Mouse (Mus musculus) heart, embryonic 15.5 days (tissue): ENCODE measurements around the gene Zic5. TPM values are rescaled to one million over a fixed set of nuclear protein-coding genes. Genes with fewer than 3 reads are reported as not detected.
"Not testable (repeated sequence)": the region's sequence is repeated elsewhere in the genome, so short reads cannot be mapped to it uniquely, and the experiment has no call there.

ENCODE experiments used
- ATAC-seq: fragments of 200-750 bp; cut with Nextera tagmentation; replicated peaks from 2 replicates; pipeline ENCODE4 v1.8.0; 2017; ENCODE audit warnings: low read depth, moderate TSS enrichment; ENCODE audit not compliant: insufficient number of reproducible peaks, insufficient read depth, low FRiP score
- H3K27ac ChIP-seq: fragments of 300-500 bp; sonication (generic); 2 replicates; pipeline ENCODE4 v1.5.1; 2015; ENCODE audit warnings: mild to moderate bottlenecking, inconsistent platforms
- H3K27me3 ChIP-seq: fragments of 300-500 bp; sonication (generic); 2 replicates; pipeline ENCODE4 v1.6.1; 2015; ENCODE audit warnings: inconsistent platforms
- H3K36me3 ChIP-seq: fragments of 300-500 bp; sonication (generic); 2 replicates; pipeline ENCODE4 v1.6.1; 2015; ENCODE audit warnings: mild to moderate bottlenecking, inconsistent platforms
- H3K4me1 ChIP-seq: fragments of 300-500 bp; sonication (generic); replicated peaks from 2 replicates; pipeline ENCODE4 v1.6.1; 2015; ENCODE audit warnings: inconsistent platforms
- H3K4me2 ChIP-seq: fragments of 300-500 bp; sonication (generic); 2 replicates; pipeline ENCODE4 v1.6.1; 2015; ENCODE audit warnings: inconsistent platforms, mild to moderate bottlenecking, moderate library complexity
- H3K4me3 ChIP-seq: fragments of 300-500 bp; sonication (generic); 2 replicates; pipeline ENCODE4 v1.5.1; 2015; ENCODE audit warnings: mild to moderate bottlenecking, inconsistent platforms
- H3K9ac ChIP-seq: fragments of 300-500 bp; sonication (generic); 2 replicates; pipeline ENCODE4 v1.6.1; 2015; ENCODE audit warnings: mild to moderate bottlenecking, inconsistent platforms
- H3K9me3 ChIP-seq: fragments of 300-500 bp; sonication (generic); replicated peaks from 2 replicates; pipeline ENCODE4 v1.6.1; 2016; ENCODE audit warnings: inconsistent platforms
- WGBS: fragments of 180-500 bp; shearing (Covaris S2); methylation state at CpG from one replicate; pipeline ENCODE4 v1.1.7; 2015; ENCODE audit warnings: mixed read lengths; 5-methylcytosine and 5-hydroxymethylcytosine counted together
- polyA plus RNA-seq: library from polyadenylated mRNA; unstranded; fragments of >200 nt; fragmentation: Nextera tagmentation; extraction: Ambion mirVana; gene quantifications from 2 replicates; pipeline ENCODE4 v1.2.1, GENCODE M21; 2015

Zic5 gene
- polyA plus RNA-seq, 1 experiment from 2014 or later, result 0.06 TPM

DNA sequence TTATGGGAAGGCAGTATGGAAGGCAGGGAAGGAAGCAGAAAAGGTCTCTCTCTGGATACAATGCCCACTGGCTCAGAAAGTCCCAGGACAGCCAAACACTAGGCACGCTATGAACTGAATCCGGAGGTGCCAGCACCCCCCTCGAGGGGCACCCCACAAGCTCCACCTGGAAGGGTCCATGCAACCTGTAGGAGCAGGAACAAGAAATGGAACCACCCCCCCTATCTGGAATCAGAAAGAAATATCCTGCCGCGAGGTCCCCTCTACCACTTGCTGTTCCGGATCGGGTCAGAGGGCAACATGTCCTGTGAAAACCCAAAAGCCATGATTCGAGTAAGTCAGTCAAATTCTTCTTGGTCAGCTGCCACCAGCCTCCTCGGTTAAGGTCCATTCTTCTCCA, 3.5 kb downstream of the Zic5 start:
- H3K4me3 ChIP-seq, result no peak overlapping the region
- H3K4me2 ChIP-seq, result no peak overlapping the region
- H3K4me1 ChIP-seq, result peaks cover 25% of the 10 kb centered on the region
- no peaks in the 10 kb centered on the region for H3K9me3 ChIP-seq
- no peaks in the 10 kb centered on the region for H3K36me3 ChIP-seq
- no peak for ATAC-seq
- no peak overlapping the region for H3K27ac ChIP-seq
- WGBS, result 44% methylated on average over 9 of the region's 9 CpGs
- H3K27me3 ChIP-seq, result peaks cover 72% of the 10 kb centered on the region
- H3K9ac ChIP-seq, result no peak overlapping the region

DNA sequence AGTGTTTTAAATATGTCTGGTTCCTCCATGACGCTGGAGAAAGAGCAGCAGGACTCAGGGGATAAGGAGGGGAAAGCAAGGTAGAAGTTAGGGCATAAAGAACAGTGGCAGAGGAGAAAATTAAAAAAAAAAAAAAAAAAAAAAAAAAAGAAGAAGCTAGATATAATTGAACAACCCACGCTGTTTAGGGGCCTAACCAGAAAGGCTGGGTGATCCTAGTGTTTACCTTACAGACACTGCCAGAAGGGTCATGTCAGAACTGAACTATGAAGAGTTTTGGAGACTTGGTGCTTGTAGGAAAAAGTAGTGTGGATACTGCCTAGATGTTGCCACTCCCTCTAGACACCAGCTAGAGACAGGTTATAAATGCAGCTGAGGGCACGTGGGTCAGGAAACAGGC, 4.0 kb downstream of the Zic5 start:
- no peak overlapping the region for H3K27ac ChIP-seq
- H3K4me2 ChIP-seq, result no peak overlapping the region
- H3K4me3 ChIP-seq, result no peak overlapping the region
- H3K4me1 ChIP-seq, result peaks cover 25% of the 10 kb centered on the region
- ATAC-seq, result no peak
- H3K27me3 ChIP-seq, result peaks cover 68% of the 10 kb centered on the region
- no peak overlapping the region for H3K9ac ChIP-seq
- no peaks in the 10 kb centered on the region for H3K36me3 ChIP-seq
- WGBS, result 63% methylated on average over 3 of the region's 3 CpGs
- no peaks in the 10 kb centered on the region for H3K9me3 ChIP-seq

DNA sequence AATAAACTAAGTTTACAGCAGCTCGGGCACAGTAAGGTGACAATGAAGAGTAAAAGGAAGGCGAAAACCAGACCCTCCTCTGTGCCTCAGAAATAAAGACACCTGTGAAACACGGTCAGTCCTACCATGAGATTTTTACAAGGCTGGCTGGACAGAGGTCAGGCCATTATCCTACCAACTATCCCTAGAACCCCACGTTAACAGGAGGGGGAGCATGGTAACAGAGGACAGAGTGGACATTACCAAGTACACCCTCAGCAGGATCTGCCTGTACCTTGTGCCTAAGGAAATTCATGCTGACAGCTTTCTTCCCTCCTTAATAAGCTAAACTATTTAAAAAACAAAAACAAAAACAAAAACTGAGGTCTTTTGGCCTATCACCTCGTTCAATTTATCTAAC, 5.3 kb downstream of the Zic5 start:
- Histone ChIP-seq H3K4me1 (peaks cover 21% of the 10 kb centered on the region), H3K27ac (no peak overlapping the region), H3K4me2 (no peak overlapping the region), H3K27me3 (peaks cover 67% of the 10 kb centered on the region), H3K36me3 (no peaks in the 10 kb centered on the region), H3K9ac (no peak overlapping the region), H3K9me3 (no peaks in the 10 kb centered on the region), H3K4me3 (no peak overlapping the region)
- no peak for ATAC-seq
- 57% methylated on average over 5 of the region's 5 CpGs for WGBS

DNA sequence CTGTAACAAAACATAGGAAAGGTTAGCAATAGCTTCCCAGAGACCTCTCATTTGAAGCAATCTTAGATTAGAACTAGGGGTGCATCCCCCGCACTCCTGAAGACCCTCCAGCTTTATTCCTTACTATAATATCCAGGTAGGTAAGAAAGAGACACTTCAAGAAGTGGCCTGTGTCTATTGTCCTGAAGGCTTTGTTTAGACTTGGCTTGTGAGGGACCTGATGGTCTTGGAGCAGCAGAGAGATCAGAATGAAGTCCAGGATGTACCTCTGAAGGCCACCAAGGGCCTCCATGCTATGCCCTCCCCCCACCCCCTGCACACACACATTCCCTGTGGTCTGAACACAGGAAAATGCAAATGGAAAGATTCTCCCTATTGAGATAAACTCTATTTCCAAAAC, 5.7 kb downstream of the Zic5 start:
- 100% methylated on average over 1 of the region's 1 CpGs for WGBS

DNA sequence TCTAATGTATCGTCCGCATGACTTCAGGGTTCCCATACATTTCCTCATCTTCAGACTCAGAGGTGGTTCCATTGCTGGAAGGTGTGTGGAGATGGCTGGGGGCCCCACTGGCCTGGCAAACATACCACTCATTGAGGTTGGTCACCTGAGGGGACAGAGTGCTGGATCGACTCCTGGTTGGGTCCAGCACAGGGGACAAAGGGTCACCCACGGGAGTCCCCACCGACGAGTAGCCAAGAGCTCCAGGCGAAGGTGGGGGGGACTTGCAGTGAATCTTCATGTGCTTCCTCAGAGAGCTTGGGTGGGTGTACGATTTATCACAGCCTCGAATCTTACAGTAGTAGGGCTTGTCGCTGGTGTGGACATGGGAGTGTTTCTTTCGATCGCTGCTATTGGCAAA, 6.1 kb downstream of the Zic5 start:
- not testable (repeated sequence) for H3K4me2 ChIP-seq, H3K27ac ChIP-seq, H3K9me3 ChIP-seq, H3K4me3 ChIP-seq, ATAC-seq, H3K36me3 ChIP-seq, H3K9ac ChIP-seq
- WGBS, result 78% methylated on average over 11 of the region's 12 CpGs
- peaks cover 67% of the 10 kb centered on the region for H3K27me3 ChIP-seq
- H3K4me1 ChIP-seq, result peaks cover 12% of the 10 kb centered on the region

More for the DNA sequence above, 5.7 kb downstream of the Zic5 start:
- Histone ChIP-seq H3K4me2 (no peak overlapping the region), H3K4me3 (no peak overlapping the region), H3K9ac (no peak overlapping the region), H3K4me1 (peaks cover 17% of the 10 kb centered on the region), H3K27ac (no peak overlapping the region), H3K36me3 (no peaks in the 10 kb centered on the region), H3K27me3 (peaks cover 67% of the 10 kb centered on the region), H3K9me3 (no peaks in the 10 kb centered on the region)
- no peak for ATAC-seq

DNA sequence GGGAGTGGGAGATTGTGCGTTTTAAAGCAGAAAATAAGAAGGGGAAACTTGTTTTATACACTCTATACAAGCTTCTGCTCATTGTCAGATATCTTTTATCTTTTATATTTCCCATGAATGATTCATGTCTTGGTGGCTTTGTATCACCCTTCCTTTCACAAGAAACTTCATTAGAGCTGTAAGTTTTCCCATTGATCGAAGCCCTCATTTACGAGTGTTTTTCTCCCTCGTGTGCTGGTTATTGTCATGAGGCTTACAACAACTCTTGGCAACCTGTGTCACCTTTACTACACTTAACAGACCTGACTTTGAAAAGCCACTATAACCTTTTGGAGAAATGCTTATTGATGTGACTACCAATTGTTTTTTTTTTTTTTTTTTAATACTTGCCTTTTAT, 9.9 kb downstream of the Zic5 start:
- H3K9ac ChIP-seq, result no peak overlapping the region
- H3K4me2 ChIP-seq, result no peak overlapping the region
- H3K9me3 ChIP-seq, result no peaks in the 10 kb centered on the region
- WGBS, result 77% methylated on average over 4 of the region's 4 CpGs
- peaks cover 72% of the 10 kb centered on the region for H3K27me3 ChIP-seq
- peaks cover 14% of the 10 kb centered on the region for H3K4me1 ChIP-seq
- H3K4me3 ChIP-seq, result no peak overlapping the region
- no peaks in the 10 kb centered on the region for H3K36me3 ChIP-seq
- no peak overlapping the region for H3K27ac ChIP-seq
- ATAC-seq, result no peak

DNA sequence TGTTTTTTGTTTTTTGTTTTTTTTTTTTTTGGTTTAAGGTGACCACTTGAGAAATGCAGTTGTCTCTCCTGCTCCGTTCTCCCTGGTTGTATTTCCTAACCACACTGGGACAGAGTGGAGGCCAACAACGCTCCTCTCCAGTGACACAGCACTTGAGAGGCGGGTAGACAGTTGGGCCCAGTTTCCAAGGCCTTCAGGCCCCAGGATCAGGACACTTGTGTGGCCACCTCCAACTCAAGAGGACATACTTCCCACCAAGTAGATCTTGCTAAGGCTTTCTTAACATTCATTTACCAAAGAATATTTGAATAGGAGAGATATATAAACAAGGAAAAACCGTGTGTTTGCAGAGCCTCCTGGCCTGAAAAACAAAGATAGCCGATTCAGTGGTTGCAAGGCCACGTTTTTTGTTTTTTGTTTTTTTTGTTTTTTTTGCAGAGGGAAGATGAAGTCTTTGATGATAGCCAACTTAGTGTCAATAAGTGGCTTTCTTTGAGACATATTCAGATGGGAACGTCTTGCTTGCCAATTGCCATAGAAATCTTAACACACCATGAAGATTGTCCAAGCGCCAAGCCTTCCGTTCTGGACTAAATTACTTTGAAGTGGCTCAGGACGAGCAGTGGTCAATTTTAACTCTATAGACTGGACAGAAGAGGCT, 10.4 kb downstream of the Zic5 start:
- Histone ChIP-seq H3K4me3 (no peak overlapping the region), H3K27me3 (peaks cover 72% of the 10 kb centered on the region), H3K36me3 (no peaks in the 10 kb centered on the region), H3K27ac (no peak overlapping the region), H3K9me3 (no peaks in the 10 kb centered on the region), H3K4me1 (peaks cover 19% of the 10 kb centered on the region), H3K4me2 (no peak overlapping the region), H3K9ac (no peak overlapping the region)
- 79% methylated on average over 10 of the region's 10 CpGs for WGBS
- no peak for ATAC-seq

DNA sequence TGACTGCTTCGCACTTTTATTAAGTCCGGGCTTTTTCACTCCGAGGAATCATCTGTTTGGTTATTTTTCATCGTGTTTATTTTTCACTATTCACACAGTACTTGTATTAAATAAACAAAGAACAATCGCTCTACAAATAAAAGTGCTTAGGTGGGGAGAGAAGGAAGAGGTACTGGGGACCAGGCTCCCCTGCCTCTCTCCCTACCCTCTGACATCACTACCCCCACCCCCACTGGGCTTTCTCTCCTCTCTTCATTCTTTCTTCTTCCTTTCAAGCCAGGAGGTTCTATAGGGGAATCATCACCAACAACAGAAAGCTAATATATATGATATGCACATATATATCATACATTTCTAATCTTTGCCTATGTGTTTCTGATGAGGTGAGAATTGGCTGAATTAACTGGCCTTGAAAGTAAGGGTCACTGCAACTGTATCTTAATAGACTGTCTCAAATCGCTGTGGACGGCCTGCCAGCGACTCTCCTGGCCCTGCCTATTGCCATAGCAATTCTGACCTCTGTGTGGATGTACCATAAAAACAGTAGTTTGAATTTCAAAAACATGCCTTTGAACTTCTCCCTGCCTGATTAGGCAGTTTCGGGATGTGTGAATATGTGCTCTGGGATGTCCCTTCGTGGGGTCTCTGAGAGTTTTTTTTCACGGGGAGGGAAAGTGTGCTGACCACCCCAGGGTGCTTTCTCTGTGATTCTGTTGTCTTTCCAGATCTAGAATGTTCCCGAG, 11.3 kb downstream of the Zic5 start:
- Histone ChIP-seq H3K9ac (no peak overlapping the region), H3K27ac (no peak overlapping the region), H3K4me2 (peak overlapping the region; percentile 56), H3K27me3 (peaks cover 76% of the 10 kb centered on the region), H3K9me3 (no peaks in the 10 kb centered on the region), H3K4me1 (peaks cover 20% of the 10 kb centered on the region), H3K36me3 (no peaks in the 10 kb centered on the region), H3K4me3 (peak overlapping the region; percentile 28)
- no peak for ATAC-seq
- WGBS, result 26% methylated on average over 12 of the region's 12 CpGs

DNA sequence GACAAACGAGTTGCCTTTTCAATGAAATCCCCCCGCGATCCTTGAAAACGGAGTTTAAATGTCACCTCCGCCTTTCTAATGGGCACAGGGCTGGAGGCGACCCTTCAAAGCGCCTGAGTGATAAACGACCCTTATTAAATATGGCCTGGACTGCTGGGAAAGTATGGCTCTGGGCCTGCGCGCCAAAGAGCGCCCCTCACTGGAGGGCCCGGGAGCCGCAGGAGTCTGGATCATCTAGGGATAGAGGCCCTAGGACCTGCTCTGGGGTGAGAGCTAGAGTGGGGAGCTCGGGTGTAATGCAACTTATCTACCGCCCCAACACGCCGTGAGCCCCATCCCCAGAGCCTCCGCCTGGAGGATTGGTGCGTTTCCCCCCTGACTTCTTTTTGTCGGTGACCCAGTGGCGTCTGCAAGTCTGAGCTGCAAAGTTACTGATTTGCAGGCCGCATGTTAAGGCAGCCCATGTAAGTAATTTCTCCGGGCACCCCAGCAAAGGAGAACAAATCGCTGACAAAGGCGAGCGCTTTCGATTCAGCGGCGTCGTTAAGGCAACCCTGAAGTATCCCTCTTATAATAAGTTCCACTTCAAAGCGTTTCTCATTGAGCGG, 12.0 kb downstream of the Zic5 start:
- Histone ChIP-seq H3K4me2 (peak overlapping the region; percentile 56), H3K4me1 (peaks cover 20% of the 10 kb centered on the region), H3K36me3 (no peaks in the 10 kb centered on the region), H3K9me3 (no peaks in the 10 kb centered on the region), H3K4me3 (peak overlapping the region; percentile 28), H3K9ac (no peak overlapping the region), H3K27me3 (peaks cover 80% of the 10 kb centered on the region), H3K27ac (no peak overlapping the region)
- 12% methylated on average over 32 of the region's 32 CpGs for WGBS
- ATAC-seq, result no peak

DNA sequence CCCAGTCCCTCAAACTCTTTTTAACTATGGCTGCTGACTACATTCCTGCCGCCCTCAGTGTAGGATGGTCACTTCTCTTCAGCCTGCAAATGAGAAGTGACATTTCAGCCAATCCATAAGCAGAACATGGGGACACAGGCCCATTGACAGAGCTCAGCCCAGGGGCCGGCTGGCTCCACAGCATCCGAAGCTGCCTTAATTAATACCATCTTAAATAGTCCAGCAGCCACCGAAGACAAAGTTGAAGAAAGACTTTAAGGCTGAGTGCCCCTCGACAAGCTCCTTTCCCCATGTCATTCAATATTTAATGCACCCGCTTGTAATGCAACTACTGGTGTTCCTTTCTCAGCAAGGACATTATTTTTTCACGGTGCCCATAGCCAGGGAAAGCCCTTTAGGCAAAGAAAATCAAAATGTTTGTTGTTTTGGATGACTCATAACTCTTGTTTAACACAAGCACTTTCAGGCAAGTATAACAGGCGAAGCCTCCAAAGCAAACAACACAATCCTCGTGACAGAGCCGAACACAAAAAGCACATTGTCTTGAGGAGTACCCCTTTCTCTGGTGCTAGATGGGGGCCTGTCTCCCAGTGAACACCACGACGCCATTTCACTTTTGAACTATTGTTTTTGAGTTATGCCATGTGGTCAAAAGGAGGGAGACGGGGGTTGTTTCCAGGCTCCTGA, 12.6 kb downstream of the Zic5 start:
- 59% methylated on average over 13 of the region's 13 CpGs for WGBS
- H3K4me3 ChIP-seq, result no peak overlapping the region

DNA sequence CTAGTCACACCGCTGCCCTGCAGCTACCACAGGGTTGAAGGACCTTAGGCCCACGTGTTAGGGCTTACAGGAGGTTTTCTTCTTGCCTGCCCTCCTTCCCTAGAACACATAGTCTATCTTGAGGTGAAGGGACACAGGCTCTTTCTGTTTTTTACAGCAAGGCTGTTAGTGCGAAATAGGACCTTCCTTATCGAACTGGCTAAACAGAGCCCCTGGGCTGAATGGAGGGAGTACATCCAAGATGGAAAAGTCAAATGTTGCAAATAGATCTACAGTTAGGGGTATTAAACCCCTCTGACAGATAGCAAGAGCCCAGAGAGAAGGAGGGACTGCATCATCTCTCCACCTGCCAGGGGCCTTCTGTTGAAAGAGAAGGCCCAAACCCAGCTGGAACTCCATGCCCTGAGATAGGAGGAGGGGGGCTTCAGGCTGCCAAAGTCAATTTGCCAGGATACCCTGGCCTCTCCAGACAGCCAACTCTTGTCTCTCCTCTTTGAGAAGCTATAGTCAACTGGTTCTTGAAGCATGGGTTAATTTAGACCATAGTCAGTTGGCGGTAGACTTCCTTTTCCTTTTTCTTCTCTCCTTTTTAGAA, 13.8 kb downstream of the Zic5 start:
- 63% methylated on average over 5 of the region's 5 CpGs for WGBS
- Histone ChIP-seq H3K4me3 (peak overlapping the region; percentile 51), H3K4me2 (peak overlapping the region; percentile 78), H3K36me3 (no peaks in the 10 kb centered on the region), H3K4me1 (peaks cover 20% of the 10 kb centered on the region), H3K27me3 (peaks cover 98% of the 10 kb centered on the region), H3K9ac (no peak overlapping the region), H3K27ac (no peak overlapping the region), H3K9me3 (no peaks in the 10 kb centered on the region)
- no peak for ATAC-seq

More for the DNA sequence above, 12.6 kb downstream of the Zic5 start:
- no peak overlapping the region for H3K27ac ChIP-seq
- H3K4me1 ChIP-seq, result peaks cover 20% of the 10 kb centered on the region
- H3K36me3 ChIP-seq, result no peaks in the 10 kb centered on the region
- H3K27me3 ChIP-seq, result peaks cover 86% of the 10 kb centered on the region
- no peak overlapping the region for H3K9ac ChIP-seq
- H3K9me3 ChIP-seq, result no peaks in the 10 kb centered on the region
- ATAC-seq, result no peak
- peak overlapping the region; percentile 56; the same call in 1 of the 2 replicates for H3K4me2 ChIP-seq
